Mouse (Mus musculus): ENCODE measurements around the gene Oasl1. TPM values are rescaled to one million over a fixed set of nuclear protein-coding genes. Genes with fewer than 3 reads are reported as not detected.
A peak's percentile ranks its signal among the peaks of the same experiment; 100 is the strongest.

The Oasl1 gene
- polyA plus RNA-seq, 1 experiment from 2014 or later, result 3.1 TPM

DNA sequence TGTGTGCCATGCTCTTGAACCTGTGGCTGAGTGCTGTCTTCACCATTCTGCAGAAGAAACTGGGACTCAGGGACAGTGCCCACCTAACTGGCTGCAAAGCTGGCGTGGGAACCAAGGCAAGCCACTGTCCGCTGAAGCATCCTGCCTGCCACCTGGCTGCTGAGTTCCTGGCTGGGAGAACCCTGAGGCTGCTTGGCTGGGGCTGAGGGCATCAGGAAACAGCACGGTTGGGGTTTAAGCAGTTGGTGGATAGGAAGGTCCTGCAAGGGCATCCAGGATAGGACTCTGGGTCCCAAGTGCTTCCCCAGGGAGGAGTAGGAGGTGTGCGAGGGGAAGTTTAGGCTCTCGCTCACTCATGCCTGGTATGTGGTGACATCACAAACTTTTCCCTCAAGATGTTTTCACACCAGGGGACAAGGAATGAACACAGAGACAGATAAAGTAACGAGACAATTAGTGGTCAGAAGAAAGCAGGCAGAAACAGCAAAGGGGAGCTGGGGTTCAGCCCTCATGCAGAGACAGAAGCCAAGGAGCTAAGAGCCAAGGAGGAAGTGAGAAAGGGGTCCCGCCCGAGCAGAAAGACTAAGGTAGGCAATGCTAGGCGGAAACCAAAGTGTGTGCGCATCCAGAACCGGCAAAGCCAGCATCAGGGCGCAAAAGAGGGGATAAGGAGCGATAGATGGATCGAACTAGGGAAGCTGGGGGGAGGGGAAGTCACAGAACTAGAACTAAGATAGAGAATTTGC lies 44.7 kb downstream of the Oasl1 start:
- Histone ChIP-seq H3K27ac (peak overlapping the region; percentile 81), H3K9ac (ENCODE audit: low read depth, low read length) (peak overlapping the region; percentile 70), H3K4me3 (replicated peaks; ENCODE audit: low read depth, low read length) (no peak overlapping the region; the same call in 1 of the 2 replicates), H3K4me1 (replicated peaks; ENCODE audit: insufficient read depth, low read length) (peaks cover 4% of the 10 kb centered on the region), H3K36me3 (ENCODE audit: insufficient read depth, low read length) (no peaks in the 10 kb centered on the region), H3K4me2 (ENCODE audit: low read length) (peak overlapping the region; percentile 63), H3K27me3 (ENCODE audit: insufficient read depth, low read length) (no peaks in the 10 kb centered on the region), H3K9me3 (replicated peaks; ENCODE audit: low read length) (no peaks in the 10 kb centered on the region)
- DNase-seq (ENCODE audit: low spot score), result no peak
- WGBS, result 22% methylated on average over 14 of the region's 14 CpGs
- TF ChIP-seq CTCF (IDR thresholded peaks at IDR 0.05; ENCODE audit: low read depth), result 0 out of 2 replicates have a peak, but pooled peaks have one; percentile 13
- ATAC-seq (replicated peaks; ENCODE audit: low FRiP score, low read depth), result no peak

GRCm38 (mm10) chr5:114968651-114969050 lies 45.6 kb downstream of the Oasl1 start:
- Histone ChIP-seq H3K27me3 (ENCODE audit: insufficient read depth, low read length) (no peaks in the 10 kb centered on the region), H3K9ac (ENCODE audit: low read depth, low read length) (peak overlapping the region; percentile 70), H3K27ac (peak overlapping the region; percentile 81), H3K9me3 (replicated peaks; ENCODE audit: low read length) (no peaks in the 10 kb centered on the region), H3K4me2 (ENCODE audit: low read length) (peak overlapping the region; percentile 63), H3K36me3 (ENCODE audit: insufficient read depth, low read length) (no peaks in the 10 kb centered on the region), H3K4me1 (replicated peaks; ENCODE audit: insufficient read depth, low read length) (peaks cover 4% of the 10 kb centered on the region; the same call in 1 of the 2 replicates), H3K4me3 (replicated peaks; ENCODE audit: low read depth, low read length) (peak overlapping the region; percentile 39)
- 10% methylated on average over 7 of the region's 7 CpGs for WGBS
- no peak for TF ChIP-seq CTCF (IDR thresholded peaks at IDR 0.05; ENCODE audit: low read depth)
- DNase-seq (ENCODE audit: low spot score) (peak; percentile 52), ATAC-seq (replicated peaks; ENCODE audit: low FRiP score, low read depth) (peak; percentile 55)

- H3K27ac ChIP-seq, result peak overlapping the region; percentile 81
- peak; percentile 77 for ATAC-seq (replicated peaks; ENCODE audit: low FRiP score, low read depth)
- peak overlapping the region; percentile 70 for H3K9ac ChIP-seq (ENCODE audit: low read depth, low read length)
Observed at GRCm38 (mm10) chr5:114969064-114969463, 46.0 kb downstream of the Oasl1 start.

GRCm38 (mm10) chr5:114969609-114970215 lies 46.7 kb downstream of the Oasl1 start:
- Histone ChIP-seq H3K9ac (ENCODE audit: low read depth, low read length) (peak overlapping the region; percentile 70), H3K27ac (peak overlapping the region; percentile 81), H3K27me3 (ENCODE audit: insufficient read depth, low read length) (no peaks in the 10 kb centered on the region), H3K9me3 (replicated peaks; ENCODE audit: low read length) (no peaks in the 10 kb centered on the region), H3K4me3 (replicated peaks; ENCODE audit: low read depth, low read length) (peak overlapping the region; percentile 39), H3K4me1 (replicated peaks; ENCODE audit: insufficient read depth, low read length) (peaks cover 4% of the 10 kb centered on the region; the same call in 1 of the 2 replicates), H3K36me3 (ENCODE audit: insufficient read depth, low read length) (no peaks in the 10 kb centered on the region), H3K4me2 (ENCODE audit: low read length) (peak overlapping the region; percentile 63)
- whole genome bisulfite sequencing, result 45% methylated on average over 13 of the region's 13 CpGs
- no peak for DNase-seq (ENCODE audit: low spot score)
- TF ChIP-seq CTCF (IDR thresholded peaks at IDR 0.05; ENCODE audit: low read depth), result no peak
- no peak for ATAC-seq (replicated peaks; ENCODE audit: low FRiP score, low read depth)

More at GRCm38 (mm10) chr5:114969064-114969463, 46.0 kb downstream of the Oasl1 start:
- Histone ChIP-seq H3K36me3 (ENCODE audit: insufficient read depth, low read length) (no peaks in the 10 kb centered on the region), H3K4me1 (replicated peaks; ENCODE audit: insufficient read depth, low read length) (peaks cover 4% of the 10 kb centered on the region; the same call in 1 of the 2 replicates), H3K9me3 (replicated peaks; ENCODE audit: low read length) (no peaks in the 10 kb centered on the region), H3K4me2 (ENCODE audit: low read length) (peak overlapping the region; percentile 63), H3K27me3 (ENCODE audit: insufficient read depth, low read length) (no peaks in the 10 kb centered on the region), H3K4me3 (replicated peaks; ENCODE audit: low read depth, low read length) (peak overlapping the region; percentile 39)
- no peak for TF ChIP-seq CTCF (IDR thresholded peaks at IDR 0.05; ENCODE audit: low read depth)
- 9% methylated on average over 4 of the region's 4 CpGs for WGBS
- peak; percentile 52 for DNase-seq (ENCODE audit: low spot score)

GRCm38 (mm10) chr5:114970824-114971227 lies 47.8 kb downstream of the Oasl1 start, which contains the start of gene Hnf1a:
Gene Hnf1a (minus strand): TSS chr5:114971094.
- Histone ChIP-seq H3K4me3 (replicated peaks; ENCODE audit: low read depth, low read length) (peak within 1 kb of the TSS; percentile 39), H3K36me3 (ENCODE audit: insufficient read depth, low read length) (no peaks in the 10 kb centered on the region), H3K4me1 (replicated peaks; ENCODE audit: insufficient read depth, low read length) (no peaks in the 10 kb centered on the region; the same call in 1 of the 2 replicates), H3K4me2 (ENCODE audit: low read length) (peak within 1 kb of the TSS; percentile 63), H3K27ac (peak within 1 kb of the TSS; percentile 81), H3K9me3 (replicated peaks; ENCODE audit: low read length) (no peaks in the 10 kb centered on the region), H3K27me3 (ENCODE audit: insufficient read depth, low read length) (no peaks in the 10 kb centered on the region), H3K9ac (ENCODE audit: low read depth, low read length) (peak within 1 kb of the TSS; percentile 70)
- peak; percentile 34 for ATAC-seq (replicated peaks; ENCODE audit: low FRiP score, low read depth)
- 45% methylated on average over 17 of the region's 17 CpGs for WGBS
- TF ChIP-seq CTCF (IDR thresholded peaks at IDR 0.05; ENCODE audit: low read depth), result no peak
- DNase-seq (ENCODE audit: low spot score), result peak; percentile 25

DNA sequence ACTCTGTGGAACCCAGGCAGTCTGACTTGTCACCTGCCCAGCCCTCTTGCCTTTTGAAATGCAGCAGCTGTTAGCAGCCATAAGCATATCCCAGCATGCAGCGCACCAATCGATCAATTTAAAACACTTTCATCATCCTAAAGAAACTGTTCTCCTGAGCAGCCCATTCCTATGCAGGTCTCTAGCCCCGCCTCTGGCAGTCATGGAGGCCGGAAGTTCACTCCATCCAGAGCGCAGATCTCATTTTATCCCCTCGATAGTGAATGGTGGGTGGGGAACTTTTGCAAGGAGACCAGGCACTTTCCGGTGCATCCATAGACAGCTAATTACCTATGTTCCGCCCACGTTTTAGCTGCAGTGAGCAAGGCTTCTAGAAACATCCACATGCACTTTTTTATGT lies 49.2 kb downstream of the Oasl1 start:
- no peak overlapping the region for H3K9ac ChIP-seq (ENCODE audit: low read depth, low read length)
- no peaks in the 10 kb centered on the region for H3K36me3 ChIP-seq (ENCODE audit: insufficient read depth, low read length)
- no peak for TF ChIP-seq CTCF (IDR thresholded peaks at IDR 0.05; ENCODE audit: low read depth)
- WGBS, result 79% methylated on average over 9 of the region's 9 CpGs
- no peak overlapping the region for H3K27ac ChIP-seq
- H3K4me3 ChIP-seq (replicated peaks; ENCODE audit: low read depth, low read length), result no peak overlapping the region
- H3K4me1 ChIP-seq (replicated peaks; ENCODE audit: insufficient read depth, low read length), result no peaks in the 10 kb centered on the region
- DNase-seq (ENCODE audit: low spot score), result no peak
- no peaks in the 10 kb centered on the region for H3K27me3 ChIP-seq (ENCODE audit: insufficient read depth, low read length)
- ATAC-seq (replicated peaks; ENCODE audit: low FRiP score, low read depth), result no peak
- no peaks in the 10 kb centered on the region for H3K9me3 ChIP-seq (replicated peaks; ENCODE audit: low read length)
- peak overlapping the region; percentile 63 for H3K4me2 ChIP-seq (ENCODE audit: low read length)

Measured in kidney, postnatal 0 days (tissue).